Mouse (Mus musculus): ENCODE results near the gene Tbx1. TPM values are rescaled to one million over a fixed set of nuclear protein-coding genes. Genes with fewer than 3 reads are reported as not detected.

Gene Tbx1
- total and polyA plus RNA-seq, 3 experiments: not detected

- H3K79me2 ChIP-seq (ENCODE audit: control insufficient read depth, insufficient read depth, low read length, poor library complexity): 0 out of 2 replicates have a peak, but pooled peaks cover 1% of the 10 kb centered on the region
- no peak overlapping the region for H3K9ac ChIP-seq (ENCODE audit: control insufficient read depth, low read depth, low read length, poor library complexity, severe bottlenecking)
- no peak for DNase-seq (ENCODE audit: low read depth, low spot score)
- TF ChIP-seq USF1 (IDR thresholded peaks at IDR 0.05; ENCODE audit: low read depth, low read length): no peak
- no peak for TF ChIP-seq NRF1 (IDR thresholded peaks at IDR 0.05; ENCODE audit: insufficient read depth, low read depth, low read length, poor library complexity, severe bottlenecking)
- TF ChIP-seq MAFK (IDR thresholded peaks at IDR 0.05; ENCODE audit: borderline replicate concordance, low read depth, low read length): no peak
- H3K27me3 ChIP-seq (ENCODE audit: control insufficient read depth in 1 of 2, insufficient read depth in 2 of 2, low read length in 2 of 2): no peaks in the 10 kb centered on the region
- peaks cover 0 to 6% of the 10 kb centered on the region in 2 experiments; a peak in 1 of 4 replicates for H3K36me3 ChIP-seq (ENCODE audit: control insufficient read depth in 1 of 2, insufficient read depth in 2 of 2, low read length in 2 of 2)
- no peaks in the 10 kb centered on the region for H3K9me3 ChIP-seq (replicated peaks; ENCODE audit: insufficient read depth, low read length)
- H3K27ac ChIP-seq (ENCODE audit: control insufficient read depth, low read depth, low read length): no peak overlapping the region
- H3K4me1 ChIP-seq (ENCODE audit: control insufficient read depth in 1 of 2, insufficient read depth in 2 of 2, low read length in 2 of 2): peaks cover 3 to 11% of the 10 kb centered on the region in 2 experiments
- H3K4me3 ChIP-seq (ENCODE audit: control insufficient read depth in 1 of 2, insufficient read depth in 1 of 2, low read depth in 2 of 2, low read length in 2 of 2): no peak overlapping the region
These were observed 31.0 kb upstream of the Tbx1 start for GRCm38 (mm10) chr16:18621362-18622001.

DNA sequence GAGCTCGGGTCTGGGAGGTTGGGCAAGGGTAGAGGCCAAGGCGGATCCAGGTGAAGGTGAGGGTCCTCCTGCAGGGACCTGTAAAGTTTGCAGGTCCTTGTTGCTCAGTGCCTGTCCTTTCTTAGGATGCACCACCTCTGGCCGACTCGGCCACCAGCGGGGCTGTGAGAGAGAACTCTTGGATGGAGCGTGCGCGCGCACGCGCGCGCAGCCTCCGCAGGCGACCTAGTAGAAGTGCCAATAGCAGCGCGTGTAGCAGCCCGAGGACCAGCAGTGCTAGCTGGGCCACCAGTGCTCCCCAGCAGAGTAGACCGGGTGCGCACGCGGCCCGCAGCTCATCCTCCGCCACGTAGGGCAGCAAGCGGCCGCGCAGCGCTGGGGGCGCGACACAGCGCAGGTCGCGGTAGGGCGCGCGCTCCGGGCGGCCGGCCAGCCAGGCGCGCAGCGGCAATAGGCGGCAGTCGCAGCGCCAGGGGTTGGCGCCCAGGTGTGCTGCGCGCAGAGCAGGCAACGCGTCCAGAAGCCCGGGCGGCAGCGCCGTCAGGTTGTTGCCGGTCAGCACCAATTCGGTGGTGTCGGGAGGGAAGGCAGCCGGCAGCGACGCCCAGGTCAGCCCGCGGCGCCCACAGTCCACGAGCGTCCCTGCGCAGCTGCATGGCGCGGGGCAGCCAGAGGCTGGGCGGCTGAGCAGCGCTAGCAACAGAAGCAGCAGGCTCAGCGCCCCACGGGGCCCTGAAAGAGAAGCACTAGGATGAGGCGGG is 30.3 kb upstream of the Tbx1 start:
- Histone ChIP-seq H3K4me1 (ENCODE audit: control insufficient read depth in 1 of 2, insufficient read depth in 2 of 2, low read length in 2 of 2) (peaks cover 3 to 6% of the 10 kb centered on the region in 2 experiments), H3K4me3 (ENCODE audit: control insufficient read depth in 1 of 2, insufficient read depth in 1 of 2, low read depth in 2 of 2, low read length in 2 of 2) (no peak overlapping the region), H3K36me3 (ENCODE audit: control insufficient read depth in 1 of 2, insufficient read depth in 2 of 2, low read length in 2 of 2) (peaks cover 0 to 3% of the 10 kb centered on the region in 2 experiments; a peak in 1 of 4 replicates), H3K79me2 (ENCODE audit: control insufficient read depth, insufficient read depth, low read length, poor library complexity) (no peaks in the 10 kb centered on the region), H3K9ac (ENCODE audit: control insufficient read depth, low read depth, low read length, poor library complexity, severe bottlenecking) (no peak overlapping the region), H3K27ac (ENCODE audit: control insufficient read depth, low read depth, low read length) (no peak overlapping the region), H3K9me3 (replicated peaks; ENCODE audit: insufficient read depth, low read length) (no peaks in the 10 kb centered on the region), H3K27me3 (ENCODE audit: control insufficient read depth in 1 of 2, insufficient read depth in 2 of 2, low read length in 2 of 2) (no peaks in the 10 kb centered on the region)
- DNase-seq (ENCODE audit: low read depth, low spot score): no peak
- TF ChIP-seq CTCF (IDR thresholded peaks at IDR 0.05 in 2 of 3, conservative IDR thresholded peaks at IDR 0.05 in 1 of 3; ENCODE audit: control insufficient read depth in 1 of 3, insufficient read depth in 1 of 3, low read depth in 2 of 3, low read length in 3 of 3, poor library complexity in 1 of 3, severe bottlenecking in 1 of 3) (no peak), TBP (IDR thresholded peaks at IDR 0.05; ENCODE audit: low read depth, low read length) (no peak), SIN3A (IDR thresholded peaks at IDR 0.05; ENCODE audit: low read length) (no peak), HCFC1 (IDR thresholded peaks at IDR 0.05; ENCODE audit: low read depth, low read length) (no peak), MEF2A (IDR thresholded peaks at IDR 0.05; ENCODE audit: extremely low read depth, insufficient replicate concordance, low read depth, low read length, poor library complexity, severe bottlenecking) (no peak), RAD21 (IDR thresholded peaks at IDR 0.05; ENCODE audit: low read depth, low read length) (no peak), GATA1 (IDR thresholded peaks at IDR 0.05; ENCODE audit: low read depth, low read length) (no peak), RCOR1 (IDR thresholded peaks at IDR 0.05; ENCODE audit: low read depth, low read length) (no peak), MAFK (IDR thresholded peaks at IDR 0.05; ENCODE audit: borderline replicate concordance, low read depth, low read length) (no peak), CHD2 (IDR thresholded peaks at IDR 0.05; ENCODE audit: low read length) (no peak), UBTF (IDR thresholded peaks at IDR 0.05; ENCODE audit: borderline replicate concordance, insufficient read depth, low read depth, low read length) (no peak), USF2 (IDR thresholded peaks at IDR 0.05; ENCODE audit: borderline replicate concordance in 1 of 2, insufficient read depth in 1 of 2, low read depth in 1 of 2, low read length in 2 of 2) (no peak), TAL1 (IDR thresholded peaks at IDR 0.05; ENCODE audit: low read length) (no peak), NELFE (IDR thresholded peaks at IDR 0.05; ENCODE audit: low read depth, low read length) (no peak)
